Mouse (Mus musculus) heart, postnatal 0 days (tissue): Measurements from ENCODE around the gene As3mt.

Experiments used
- CTCF ChIP-seq: IDR thresholded peaks from 2 replicates; pipeline ENCODE4 v1.5.1; 2016; ENCODE audit warnings: antibody characterized with exemption, control low read depth, low read depth
- EP300 ChIP-seq: IDR thresholded peaks from 2 replicates; pipeline ENCODE4 v1.6.1; 2016; ENCODE audit warnings: antibody characterized with exemption, low read depth

DNA sequence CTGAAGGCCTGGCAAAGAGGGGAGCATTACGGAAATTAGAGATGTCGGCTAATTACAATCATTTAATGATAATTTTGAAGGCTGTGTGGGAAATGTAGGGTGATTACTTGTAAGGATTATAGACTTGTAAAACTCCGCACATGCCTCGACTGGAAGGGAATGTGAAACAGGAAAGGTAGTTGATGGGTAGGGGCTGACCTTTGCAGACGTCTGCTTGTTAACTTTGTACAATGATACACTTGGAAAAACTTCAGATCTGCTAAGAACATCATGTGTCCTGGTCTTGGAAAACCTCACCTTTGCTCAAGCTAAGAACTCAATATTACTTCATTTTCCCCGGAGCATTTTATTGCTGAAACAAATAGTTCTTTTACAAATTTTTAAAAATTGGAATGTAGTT, 64.5 kb downstream of the As3mt start:
- no peak for TF ChIP-seq CTCF
- TF ChIP-seq EP300 = no peak
